ENCODE assay signal across 8 mouse cellular contexts in the genomic region with DNA sequence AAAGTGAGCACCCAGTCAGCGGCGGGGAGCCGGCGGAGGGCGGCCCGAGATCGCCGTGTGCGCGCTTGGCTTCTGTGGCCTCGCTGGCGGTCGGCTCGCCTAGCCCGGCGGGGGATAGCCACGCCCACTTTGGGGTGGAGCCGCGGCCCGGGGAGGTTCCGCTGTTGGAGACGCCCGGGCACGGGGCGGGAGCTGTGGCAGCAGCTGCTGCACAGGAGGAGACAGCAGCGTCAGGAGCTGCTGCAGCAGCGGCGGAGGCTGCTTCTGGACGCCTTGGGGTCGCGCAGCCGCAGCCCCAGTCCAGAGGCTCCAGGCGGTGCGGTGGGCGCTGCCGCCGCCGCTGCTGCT. TPM values are rescaled to one million over a fixed set of nuclear protein-coding genes. Genes with fewer than 3 reads are reported as not detected.
A peak's percentile ranks its signal among the peaks of the same experiment; 100 is the strongest.
DNase-seq lines count a peak whose midpoint lies in the region; ATAC-seq and TF ChIP-seq lines count a peak whose summit lies in the region.

A gene (plus strand): TSS at position 181 of the 348 bp plus-strand sequence.

- peak; percentile 82 for TF ChIP-seq POLR2A in brain, embryonic 14.5 days (IDR thresholded peaks at IDR 0.05; ENCODE audit: borderline replicate concordance, extremely low read depth, insufficient read depth, insufficient read length, poor library complexity, severe bottlenecking)

- peak; percentile 96 for DNase-seq in brain, embryonic 14.5 days (ENCODE audit: low read depth)
- peak; percentile 99 for DNase-seq in kidney, postnatal 10 days
- DNase-seq in natural killer cell, adult 2 months (ENCODE audit: low spot score in 2 of 2), result peak; percentile 96 to 97

- H3K4me2 ChIP-seq in heart, embryonic 12.5 days, result peak within 1 kb of the TSS; percentile 94
- peak within 1 kb of the TSS; percentile 99 for H3K4me2 ChIP-seq in liver, embryonic 12.5 days
- peak within 1 kb of the TSS; percentile 98 for H3K4me2 ChIP-seq in stomach, embryonic 15.5 days

- H3K27me3 ChIP-seq in C2C12 (ENCODE audit: control insufficient read depth, insufficient read depth, insufficient read length), result no peaks in the 10 kb centered on the region
- H3K27me3 ChIP-seq in erythroblast, embryonic 14.5 days (ENCODE audit: control insufficient read depth), result no peaks in the 10 kb centered on the region
- peaks cover 49% of the 10 kb centered on the region for H3K27me3 ChIP-seq in heart, embryonic 12.5 days (replicated peaks)
- H3K27me3 ChIP-seq in liver, embryonic 12.5 days (replicated peaks), result peaks cover 9% of the 10 kb centered on the region; the same call in 1 of the 2 replicates
- 0 out of 2 replicates have a peak, but pooled peaks cover 7% of the 10 kb centered on the region for H3K27me3 ChIP-seq in stomach, embryonic 15.5 days (replicated peaks)

- H3K9me3 ChIP-seq in erythroblast, embryonic 14.5 days (ENCODE audit: control insufficient read depth, low read length), result no peaks in the 10 kb centered on the region
- no peaks in the 10 kb centered on the region for H3K9me3 ChIP-seq in heart, embryonic 12.5 days (replicated peaks)
- no peaks in the 10 kb centered on the region for H3K9me3 ChIP-seq in liver, embryonic 12.5 days (replicated peaks)
- no peaks in the 10 kb centered on the region for H3K9me3 ChIP-seq in stomach, embryonic 15.5 days

- H3K27ac ChIP-seq in heart, embryonic 12.5 days (ENCODE audit: poor library complexity, severe bottlenecking), result peak within 1 kb of the TSS; percentile 82
- peak within 1 kb of the TSS; percentile 94 for H3K27ac ChIP-seq in liver, embryonic 12.5 days
- peak within 1 kb of the TSS; percentile 94 for H3K27ac ChIP-seq in stomach, embryonic 15.5 days

- WGBS in heart, embryonic 12.5 days, result 2% methylated on average over 27 of the region's 38 CpGs
- WGBS in liver, embryonic 12.5 days (ENCODE audit: insufficient replicate concordance), result under 1% methylated on average over 30 of the region's 38 CpGs
- WGBS in stomach, embryonic 15.5 days, result 0% methylated on average over 33 of the region's 38 CpGs

- H3K4me3 ChIP-seq in C2C12 (ENCODE audit: insufficient read depth, poor library complexity, severe bottlenecking), result peak within 1 kb of the TSS; percentile 55
- peak within 1 kb of the TSS; percentile 95 for H3K4me3 ChIP-seq in erythroblast, embryonic 14.5 days (replicated peaks)
- peak within 1 kb of the TSS; percentile 66 for H3K4me3 ChIP-seq in heart, embryonic 12.5 days
- H3K4me3 ChIP-seq in liver, embryonic 12.5 days, result peak within 1 kb of the TSS; percentile 75
- peak within 1 kb of the TSS; percentile 63 for H3K4me3 ChIP-seq in stomach, embryonic 15.5 days (replicated peaks)

- TF ChIP-seq CTCF in C2C12 (IDR thresholded peaks at IDR 0.05; ENCODE audit: control insufficient read depth, insufficient read depth, insufficient read length), result no peak
- TF ChIP-seq CTCF in brain, embryonic 14.5 days (IDR thresholded peaks at IDR 0.05; ENCODE audit: borderline replicate concordance, extremely low read depth, insufficient read depth, insufficient read length), result no peak

- H3ac ChIP-seq in C2C12 (ENCODE audit: control insufficient read depth, insufficient read length, low read depth), result peak within 1 kb of the TSS; percentile 89

- H3K79me2 ChIP-seq in C2C12 (ENCODE audit: control insufficient read depth, insufficient read depth), result no peaks in the 10 kb centered on the region

- H3K36me3 ChIP-seq in C2C12 (ENCODE audit: control insufficient read depth, insufficient read depth), result no peaks in the 10 kb centered on the region
- H3K36me3 ChIP-seq in erythroblast, embryonic 14.5 days (ENCODE audit: control insufficient read depth), result peaks cover 23% of the 10 kb centered on the region
- H3K36me3 ChIP-seq in heart, embryonic 12.5 days, result no peaks in the 10 kb centered on the region
- no peaks in the 10 kb centered on the region for H3K36me3 ChIP-seq in liver, embryonic 12.5 days
- H3K36me3 ChIP-seq in stomach, embryonic 15.5 days, result no peaks in the 10 kb centered on the region

- peak; percentile 95 for ATAC-seq in heart, embryonic 12.5 days (ENCODE audit: insufficient number of reproducible peaks, low FRiP score)
- peak; percentile 91 for ATAC-seq in liver, embryonic 12.5 days
- peak; percentile 94 for ATAC-seq in stomach, embryonic 15.5 days (ENCODE audit: insufficient read depth, low FRiP score, low read depth)

- peak within 1 kb of the TSS; percentile 85 for H3K9ac ChIP-seq in heart, embryonic 12.5 days
- peak within 1 kb of the TSS; percentile 94 for H3K9ac ChIP-seq in liver, embryonic 12.5 days
- peak within 1 kb of the TSS; percentile 83 for H3K9ac ChIP-seq in stomach, embryonic 15.5 days

- H3K4me1 ChIP-seq in erythroblast, embryonic 14.5 days (ENCODE audit: control insufficient read depth), result peaks cover 51% of the 10 kb centered on the region
- peaks cover 14% of the 10 kb centered on the region for H3K4me1 ChIP-seq in heart, embryonic 12.5 days (replicated peaks)
- H3K4me1 ChIP-seq in liver, embryonic 12.5 days, result peaks cover 47% of the 10 kb centered on the region
- H3K4me1 ChIP-seq in stomach, embryonic 15.5 days, result peaks cover 14% of the 10 kb centered on the region

- no peaks in the 10 kb centered on the region for H3K79me3 ChIP-seq in C2C12 (ENCODE audit: low read depth)

TF ChIP-seq in C2C12, 6 proteins besides CTCF, POLR2A, EP300 and RAD21:
- TF ChIP-seq MYOD1 (IDR thresholded peaks at IDR 0.05; ENCODE audit: control insufficient read depth, insufficient read length, low read depth) (peak; percentile 56), USF1 (IDR thresholded peaks at IDR 0.05; ENCODE audit: low read depth) (no peak)

RNA-seq across cellular contexts. Expression of the gene that starts here (rescaled TPM):
- polyA plus RNA-seq in C2C12 (2012; fragmentation: generic; extraction: Trizol), result 9.8 TPM
- polyA plus RNA-seq in brain, embryonic 14.5 days (2012; rRNA removed), result 8.1 and 8.8 TPM in 2 replicates
- 2.6 and 2.7 TPM in 2 replicates for polyA plus RNA-seq in erythroblast, embryonic 14.5 days (2012)
- polyA plus RNA-seq in heart, embryonic 12.5 days (2016; fragmentation: Nextera tagmentation; extraction: Ambion mirVana), result 2.4 and 3.2 TPM in 2 replicates
- 15.3 and 17.0 TPM in 2 replicates for polyA plus RNA-seq in liver, embryonic 12.5 days (2016; fragmentation: Nextera tagmentation; extraction: Ambion mirVana)
- 12.2 and 13.1 TPM in 2 replicates for polyA plus RNA-seq in stomach, embryonic 15.5 days (2015; fragmentation: Nextera tagmentation; extraction: Ambion mirVana)

Comparison
In these comparisons a context has a peak if more than half of its experiments do, and no peak if none do; other contexts are left out.
1. Peak in every context shown above with its lines: DNase-seq, ATAC-seq, H3K4me3 ChIP-seq and H3K27ac ChIP-seq.